Mouse (Mus musculus) stomach, embryonic 14.5 days (tissue): ENCODE results near the gene Zc3h4. TPM values are rescaled to one million over a fixed set of nuclear protein-coding genes. Genes with fewer than 3 reads are reported as not detected.
A peak's percentile ranks its signal among the peaks of the same experiment; 100 is the strongest.

Source experiments
- ATAC-seq: fragments of 200-750 bp; cut with Nextera tagmentation; 2 replicates; pipeline ENCODE4 v1.8.0; 2017; ENCODE audit warnings: low read depth, moderate TSS enrichment; ENCODE audit not compliant: insufficient number of reproducible peaks, insufficient read depth, low FRiP score
- H3K27ac ChIP-seq: fragments of 300-500 bp; sonication (generic); 2 replicates; pipeline ENCODE4 v1.5.1; 2014; ENCODE audit warnings: mild to moderate bottlenecking, low read length, moderate library complexity, mixed read lengths
- H3K27me3 ChIP-seq: fragments of 300-500 bp; sonication (generic); 2 replicates; pipeline ENCODE4 v1.6.1; 2014; ENCODE audit warnings: low read length, control low read depth, mixed read lengths; ENCODE audit not compliant: control insufficient read depth, insufficient read depth
- H3K36me3 ChIP-seq: fragments of 300-500 bp; sonication (generic); 2 replicates; pipeline ENCODE4 v1.6.1; 2014; ENCODE audit warnings: mild to moderate bottlenecking, control low read depth, low read length, moderate library complexity, mixed read lengths; ENCODE audit not compliant: control insufficient read depth, insufficient read depth
- H3K4me1 ChIP-seq: fragments of 300-500 bp; sonication (generic); 2 replicates; pipeline ENCODE4 v1.6.1; 2014; ENCODE audit warnings: low read length, control low read depth, mixed read lengths; ENCODE audit not compliant: control insufficient read depth, insufficient read depth
- H3K4me2 ChIP-seq: fragments of 300-500 bp; sonication (generic); replicated peaks from 2 replicates; pipeline ENCODE4 v1.6.1; 2014; ENCODE audit warnings: low read depth, low read length, control low read depth
- H3K4me3 ChIP-seq: fragments of 300-500 bp; sonication (generic); 2 replicates; pipeline ENCODE4 v1.5.1; 2014; ENCODE audit warnings: low read depth, low read length, control low read depth
- H3K9ac ChIP-seq: fragments of 300-500 bp; sonication (generic); replicated peaks from 2 replicates; pipeline ENCODE4 v1.6.1; 2014; ENCODE audit warnings: low read depth, mild to moderate bottlenecking, control low read depth, low read length, moderate library complexity, mixed read lengths
- H3K9me3 ChIP-seq: fragments of 300-500 bp; sonication (generic); 2 replicates; pipeline ENCODE4 v1.6.1; 2016; ENCODE audit warnings: low read depth, low read length, control low read depth; ENCODE audit not compliant: control insufficient read depth
- WGBS: fragments of 180-500 bp; shearing (Covaris S2); extraction: QIAGEN DNeasy Blood & Tissue Kit; methylation state at CpG from one replicate; pipeline ENCODE4 v1.1.7; 2014; 5-methylcytosine and 5-hydroxymethylcytosine counted together
- polyA plus RNA-seq: library from polyadenylated mRNA; unstranded; fragments of >200 nt; fragmentation: Nextera tagmentation; extraction: Ambion mirVana; gene quantifications from 2 replicates; pipeline ENCODE4 v1.2.1, GENCODE M21; 2014

The Zc3h4 gene
- polyA plus RNA-seq, 1 experiment from 2014 or later, result 20.6 TPM

DNA sequence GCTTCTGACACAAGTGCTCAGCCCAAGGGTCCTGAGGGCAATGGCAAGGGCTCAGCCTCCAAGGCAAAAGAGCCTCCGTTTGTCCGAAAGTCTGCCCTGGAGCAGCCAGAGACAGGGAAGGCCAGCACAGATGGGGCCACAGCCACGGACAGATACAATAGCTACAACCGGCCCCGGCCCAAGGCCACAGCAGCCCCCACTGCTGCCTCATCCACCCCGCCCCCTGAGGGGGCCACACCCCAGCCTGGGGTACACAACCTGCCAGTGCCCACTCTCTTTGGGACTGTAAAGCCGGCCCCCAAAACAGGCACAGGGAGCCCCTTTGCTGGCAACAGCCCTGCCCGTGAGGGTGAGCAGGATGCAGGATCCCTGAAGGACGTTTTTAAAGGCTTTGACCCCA is 34.4 kb downstream of the Zc3h4 start:
- H3K27me3 ChIP-seq, result no peaks in the 10 kb centered on the region
- no peak overlapping the region for H3K4me2 ChIP-seq
- 87% methylated on average over 9 of the region's 9 CpGs for WGBS
- H3K4me1 ChIP-seq, result no peaks in the 10 kb centered on the region
- H3K27ac ChIP-seq, result no peak overlapping the region
- peaks cover 68% of the 10 kb centered on the region for H3K36me3 ChIP-seq
- no peak overlapping the region for H3K4me3 ChIP-seq
- H3K9me3 ChIP-seq, result no peaks in the 10 kb centered on the region
- ATAC-seq, result no peak
- no peak overlapping the region for H3K9ac ChIP-seq

DNA sequence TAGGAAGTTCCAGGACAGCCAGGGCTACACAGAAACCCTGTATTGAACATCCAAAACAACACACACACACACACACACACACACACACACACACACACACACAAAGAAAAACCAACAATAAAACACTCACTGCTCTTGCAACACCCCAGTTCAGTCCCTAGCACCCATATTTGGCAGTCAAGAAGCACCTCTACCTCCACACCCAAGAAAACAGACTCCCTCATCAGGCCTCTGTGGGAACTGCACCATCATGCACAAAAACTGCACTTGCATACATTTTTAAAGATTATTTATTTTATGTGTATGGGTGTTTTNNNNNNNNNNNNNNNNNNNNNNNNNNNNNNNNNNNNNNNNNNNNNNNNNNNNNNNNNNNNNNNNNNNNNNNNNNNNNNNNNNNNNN is 40.5 kb downstream of the Zc3h4 start:
- peaks cover 8% of the 10 kb centered on the region; the same call in 1 of the 2 replicates for H3K36me3 ChIP-seq
- H3K4me3 ChIP-seq, result no peak overlapping the region
- no peaks in the 10 kb centered on the region for H3K4me1 ChIP-seq
- no peak for ATAC-seq
- no peaks in the 10 kb centered on the region for H3K9me3 ChIP-seq
- H3K27ac ChIP-seq, result no peak overlapping the region
- H3K9ac ChIP-seq, result no peak overlapping the region
- no peak overlapping the region for H3K4me2 ChIP-seq
- no peaks in the 10 kb centered on the region for H3K27me3 ChIP-seq

DNA sequence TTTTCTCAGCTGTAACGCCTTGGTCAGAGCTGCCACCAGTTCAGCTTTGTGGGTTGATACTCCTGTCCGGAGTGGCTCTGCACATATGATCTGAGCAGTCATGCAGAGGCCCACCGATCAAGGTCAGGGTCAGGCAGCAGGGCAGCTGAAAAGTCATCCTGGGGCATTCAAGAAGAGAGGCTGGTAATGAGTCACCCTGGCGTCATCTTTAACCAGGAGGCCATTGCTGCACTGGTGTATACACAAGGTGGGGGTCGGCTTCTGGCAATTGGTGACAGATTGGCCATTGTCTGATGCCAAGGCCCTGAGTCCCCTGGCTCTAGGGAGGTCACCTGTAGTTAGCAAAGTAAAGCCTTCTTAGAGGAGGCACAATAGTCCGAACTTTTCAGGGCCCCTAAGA is 50.9 kb downstream of the Zc3h4 start:
- Histone ChIP-seq H3K4me2 (no peak overlapping the region), H3K27ac (no peak overlapping the region), H3K4me3 (no peak overlapping the region), H3K36me3 (0 out of 2 replicates have a peak, but pooled peaks cover 4% of the 10 kb centered on the region), H3K27me3 (no peaks in the 10 kb centered on the region), H3K9me3 (no peaks in the 10 kb centered on the region), H3K9ac (no peak overlapping the region), H3K4me1 (no peaks in the 10 kb centered on the region)
- ATAC-seq, result no peak
- WGBS, result 68% methylated on average over 6 of the region's 6 CpGs

DNA sequence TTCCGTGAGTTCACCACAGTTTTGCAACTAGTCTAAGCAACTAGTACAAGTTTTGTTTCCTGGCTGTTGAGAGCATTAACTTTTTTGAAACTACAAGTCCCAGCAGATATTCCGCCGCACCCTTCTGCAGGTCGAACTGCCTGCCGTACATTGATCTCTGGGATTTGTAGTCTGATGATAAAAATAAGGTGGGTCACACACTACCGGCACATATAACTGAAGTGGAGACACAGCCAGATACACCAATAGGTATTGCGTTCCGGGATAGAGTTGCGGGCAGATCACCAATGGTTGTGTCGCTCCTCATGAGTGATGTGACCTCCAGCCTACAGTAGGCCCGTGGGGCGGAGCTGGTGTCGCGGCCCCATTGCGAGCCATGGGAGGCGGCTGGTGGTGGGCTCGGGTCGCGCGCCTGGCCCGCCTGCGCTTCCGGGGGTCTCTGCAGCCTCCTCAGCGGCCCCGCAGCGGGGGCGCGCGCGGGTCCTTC is 51.9 kb downstream of the Zc3h4 start, which contains the start of gene Tmem160:
TSS of gene Tmem160 (plus strand) at position 193 of the 487 bp plus-strand sequence.
- H3K27ac ChIP-seq, result peak within 1 kb of the TSS; percentile 33; the same call in 1 of the 2 replicates
- H3K9me3 ChIP-seq, result no peaks in the 10 kb centered on the region
- no peaks in the 10 kb centered on the region for H3K4me1 ChIP-seq
- H3K4me2 ChIP-seq, result peak within 1 kb of the TSS; percentile 86
- WGBS, result under 1% methylated on average over 30 of the region's 30 CpGs
- H3K4me3 ChIP-seq, result peak within 1 kb of the TSS; percentile 83
- 0 out of 2 replicates have a peak, but pooled peaks cover 4% of the 10 kb centered on the region for H3K36me3 ChIP-seq
- ATAC-seq, result peak; percentile 97
- no peaks in the 10 kb centered on the region for H3K27me3 ChIP-seq
- peak within 1 kb of the TSS; percentile 58 for H3K9ac ChIP-seq

DNA sequence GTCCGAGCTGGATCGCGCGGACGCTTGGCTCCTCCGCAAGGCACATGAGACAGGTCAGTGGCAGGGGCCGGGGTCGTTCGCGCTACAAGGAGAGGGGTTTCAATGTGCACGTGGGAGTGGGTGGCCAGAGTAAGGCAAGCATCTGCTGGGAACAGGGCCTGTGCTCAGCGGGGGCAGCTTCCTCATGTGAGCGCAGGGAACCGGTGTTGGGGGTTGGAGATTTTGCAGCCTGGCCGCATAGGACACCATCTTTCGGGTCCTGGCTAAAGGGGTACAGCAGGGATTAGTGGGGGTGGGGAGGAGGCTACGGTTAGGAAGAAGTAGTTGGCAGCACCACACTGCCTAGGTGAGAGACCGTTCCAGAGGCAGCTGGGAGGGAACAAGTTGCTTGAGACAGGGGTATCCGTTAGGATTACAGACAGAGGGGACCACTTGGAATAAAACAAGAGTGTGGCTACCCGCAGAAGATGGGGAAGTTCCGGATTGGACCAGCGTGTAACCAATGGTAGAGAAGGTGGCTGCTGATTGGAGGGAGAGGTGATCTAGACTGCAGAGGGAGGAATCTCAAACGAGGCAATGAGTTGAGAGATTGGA is 52.5 kb downstream of the Zc3h4 start:
- Histone ChIP-seq H3K27me3 (no peaks in the 10 kb centered on the region), H3K9ac (peak overlapping the region; percentile 58), H3K4me3 (peak overlapping the region; percentile 83), H3K36me3 (0 out of 2 replicates have a peak, but pooled peaks cover 4% of the 10 kb centered on the region), H3K4me2 (peak overlapping the region; percentile 86), H3K4me1 (no peaks in the 10 kb centered on the region), H3K27ac (peak overlapping the region; percentile 33; the same call in 1 of the 2 replicates), H3K9me3 (no peaks in the 10 kb centered on the region)
- 1% methylated on average over 23 of the region's 23 CpGs for WGBS
- ATAC-seq, result peak; percentile 48

DNA sequence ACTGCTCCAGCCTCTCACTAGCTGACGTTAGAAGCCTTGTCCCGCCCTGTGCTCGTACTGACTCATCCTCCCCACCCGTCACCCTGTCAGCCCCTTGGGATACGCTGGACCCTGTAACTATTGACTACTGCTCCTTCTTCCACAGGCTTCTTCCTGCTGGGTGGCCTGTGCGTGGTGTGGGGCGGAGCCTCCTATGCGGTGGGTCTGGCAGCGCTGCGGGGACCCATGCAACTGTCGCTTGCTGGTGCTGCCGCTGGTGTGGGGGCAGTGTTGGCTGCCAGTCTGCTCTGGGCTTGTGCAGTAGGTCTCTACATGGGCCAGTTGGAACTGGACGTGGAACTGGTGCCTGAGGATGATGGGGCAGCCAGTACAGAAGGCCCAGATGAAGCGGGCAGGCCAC is 54.3 kb downstream of the Zc3h4 start:
- Histone ChIP-seq H3K36me3 (0 out of 2 replicates have a peak, but pooled peaks cover 4% of the 10 kb centered on the region), H3K4me2 (no peak overlapping the region), H3K4me1 (no peaks in the 10 kb centered on the region), H3K27ac (no peak overlapping the region), H3K9me3 (no peaks in the 10 kb centered on the region), H3K27me3 (no peaks in the 10 kb centered on the region), H3K4me3 (no peak overlapping the region), H3K9ac (no peak overlapping the region)
- no peak for ATAC-seq
- 92% methylated on average over 14 of the region's 14 CpGs for WGBS

DNA sequence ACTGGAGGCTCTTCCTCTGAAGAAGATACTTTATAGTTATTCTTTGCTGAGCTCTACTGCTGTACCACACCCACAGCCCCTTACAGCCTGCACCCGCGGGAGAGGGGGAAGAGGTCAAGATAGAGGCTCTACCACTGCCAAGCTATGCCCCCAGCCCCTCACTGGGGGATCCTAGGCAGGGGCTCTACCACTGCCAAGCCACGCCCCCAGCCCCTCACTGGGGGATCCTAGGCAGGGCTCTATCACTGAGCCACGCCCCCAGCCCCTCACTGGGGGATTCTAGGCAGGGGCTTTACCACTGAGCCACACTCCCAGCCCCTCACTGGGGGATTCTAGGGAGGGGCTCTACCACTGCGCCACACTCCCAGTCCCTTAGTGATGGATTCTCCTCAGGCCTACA is 55.6 kb downstream of the Zc3h4 start:
- no peaks in the 10 kb centered on the region for H3K4me1 ChIP-seq
- H3K9ac ChIP-seq, result no peak overlapping the region
- ATAC-seq, result no peak
- no peaks in the 10 kb centered on the region for H3K9me3 ChIP-seq
- H3K27me3 ChIP-seq, result no peaks in the 10 kb centered on the region
- 87% methylated on average over 5 of the region's 5 CpGs for WGBS
- no peak overlapping the region for H3K4me2 ChIP-seq
- no peak overlapping the region for H3K4me3 ChIP-seq
- H3K36me3 ChIP-seq, result 0 out of 2 replicates have a peak, but pooled peaks cover 4% of the 10 kb centered on the region
- H3K27ac ChIP-seq, result no peak overlapping the region

DNA sequence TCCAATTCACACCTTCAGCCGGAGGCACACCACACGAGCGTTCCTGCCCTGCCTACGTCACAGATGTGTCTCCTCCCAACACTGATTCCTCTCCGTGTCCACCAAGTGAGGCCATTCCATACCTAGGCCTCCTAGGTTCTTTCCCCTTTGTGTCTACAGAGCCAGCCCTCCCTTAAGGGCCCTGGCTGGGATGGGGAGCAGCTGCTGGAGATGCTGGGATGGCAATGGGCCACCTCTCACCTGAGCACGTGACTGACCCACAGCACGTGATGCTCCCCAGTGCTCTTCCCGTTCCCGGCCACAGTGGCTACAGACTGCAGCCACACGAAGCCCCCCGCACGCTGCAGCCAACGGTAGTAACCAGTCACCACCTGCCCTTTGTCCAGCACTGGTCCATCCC is 59.9 kb downstream of the Zc3h4 start:
- H3K9ac ChIP-seq, result no peak overlapping the region
- H3K27ac ChIP-seq, result no peak overlapping the region
- no peaks in the 10 kb centered on the region for H3K4me1 ChIP-seq
- no peaks in the 10 kb centered on the region; the same call in 1 of the 2 replicates for H3K27me3 ChIP-seq
- no peak overlapping the region for H3K4me3 ChIP-seq
- no peak for ATAC-seq
- 63% methylated on average over 13 of the region's 13 CpGs for WGBS
- H3K36me3 ChIP-seq, result 0 out of 2 replicates have a peak, but pooled peaks cover 3% of the 10 kb centered on the region
- no peaks in the 10 kb centered on the region for H3K9me3 ChIP-seq
- no peak overlapping the region for H3K4me2 ChIP-seq
